Mouse (Mus musculus): ENCODE data around the gene Gm9046. TPM values are rescaled to one million over a fixed set of nuclear protein-coding genes. Genes with fewer than 3 reads are reported as not detected.
"Not testable (repeated sequence)": the region's sequence is repeated elsewhere in the genome, so short reads cannot be mapped to it uniquely, and the experiment has no call there.

Gene Gm9046
- total and polyA plus RNA-seq, 3 experiments = 0.05 TPM; not detected in 2

GRCm38 (mm10) chr10:118319024-118319423 is 24.0 kb downstream of the Gm9046 start:
- Histone ChIP-seq H3K4me3 (ENCODE audit: low read depth, low read length) (no peak overlapping the region), H3K4me1 (ENCODE audit: insufficient read depth, low read depth, low read length) (no peaks in the 10 kb centered on the region), H3K36me3 (replicated peaks) (no peaks in the 10 kb centered on the region), H3K27me3 (ENCODE audit: insufficient read depth, low read length) (no peaks in the 10 kb centered on the region), H3K9me3 (replicated peaks) (peaks cover 34% of the 10 kb centered on the region)
- no peak for DNase-seq (ENCODE audit: low spot score)
- ATAC-seq (ENCODE audit: extremely low read depth, insufficient number of reproducible peaks, low FRiP score, poor library complexity, severe bottlenecking) = no peak
- TF ChIP-seq GATA2 (IDR thresholded peaks at IDR 0.05; ENCODE audit: borderline replicate concordance, low read depth, low read length) (no peak), GATA1 (IDR thresholded peaks at IDR 0.05; ENCODE audit: borderline replicate concordance, low read length) (no peak), CTCF (IDR thresholded peaks at IDR 0.05; ENCODE audit: low read depth, low read length) (no peak), TAL1 (conservative IDR thresholded peaks at IDR 0.05; ENCODE audit: low read depth, low read length) (no peak), POLR2AphosphoS5 (IDR thresholded peaks at IDR 0.05; ENCODE audit: insufficient replicate concordance, low read depth, low read length) (no peak)

GRCm38 (mm10) chr10:118302133-118302532 is 40.9 kb downstream of the Gm9046 start:
- not testable (repeated sequence) for H3K27me3 ChIP-seq (ENCODE audit: insufficient read depth, low read length); ATAC-seq (ENCODE audit: extremely low read depth, insufficient number of reproducible peaks, low FRiP score, poor library complexity, severe bottlenecking); H3K4me1 ChIP-seq (ENCODE audit: insufficient read depth, low read depth, low read length); DNase-seq (ENCODE audit: low spot score); H3K4me3 ChIP-seq (ENCODE audit: low read depth, low read length); H3K36me3 ChIP-seq (replicated peaks)
- peaks cover 13% of the 10 kb centered on the region for H3K9me3 ChIP-seq (replicated peaks)

GRCm38 (mm10) chr10:118294938-118295337 is 48.1 kb downstream of the Gm9046 start, which contains the start of gene Iltifb:
TSS of gene Iltifb (minus strand) at chr10:118295038.
- DNase-seq (ENCODE audit: low spot score) (no peak), ATAC-seq (ENCODE audit: extremely low read depth, insufficient number of reproducible peaks, low FRiP score, poor library complexity, severe bottlenecking) (no peak)
- 0 out of 2 replicates have a peak, but pooled peaks cover 4% of the 10 kb centered on the region for H3K9me3 ChIP-seq (replicated peaks)
- no peak for TF ChIP-seq GATA1 (IDR thresholded peaks at IDR 0.05; ENCODE audit: borderline replicate concordance, low read length)
- TF ChIP-seq TAL1 (conservative IDR thresholded peaks at IDR 0.05; ENCODE audit: low read depth, low read length) = no peak
- no peak for TF ChIP-seq GATA2 (IDR thresholded peaks at IDR 0.05; ENCODE audit: borderline replicate concordance, low read depth, low read length)
- no peak for TF ChIP-seq CTCF (IDR thresholded peaks at IDR 0.05; ENCODE audit: low read depth, low read length)
- TF ChIP-seq POLR2AphosphoS5 (IDR thresholded peaks at IDR 0.05; ENCODE audit: insufficient replicate concordance, low read depth, low read length) = no peak
- H3K4me1 ChIP-seq (ENCODE audit: insufficient read depth, low read depth, low read length) = no peaks in the 10 kb centered on the region
- H3K36me3 ChIP-seq (replicated peaks) = no peaks in the 10 kb centered on the region
- H3K27me3 ChIP-seq (ENCODE audit: insufficient read depth, low read length) = no peaks in the 10 kb centered on the region
- no peak within 1 kb of the TSS for H3K4me3 ChIP-seq (ENCODE audit: low read depth, low read length)

Other genes with a start within 250 kb of the Gm9046 start
- 17.4 and 19.6 TPM in 2 replicates for gene Mdm1, start 201.4 kb downstream of the Gm9046 start, total RNA-seq (2014; fragmentation: Nextera tagmentation)
- gene Mdm1, start 201.4 kb downstream of the Gm9046 start, total RNA-seq (2017) = 30.2 and 30.6 TPM in 2 replicates
- gene Mdm1, start 201.4 kb downstream of the Gm9046 start, polyA plus RNA-seq (2012) = 14.9 and 17.1 TPM in 2 replicates
- gene Il22, start 138.3 kb downstream of the Gm9046 start, total RNA-seq (2014; fragmentation: Nextera tagmentation) = not detected in 2 replicates
- gene Il22, start 138.3 kb downstream of the Gm9046 start, total RNA-seq (2017) = not detected in 2 replicates
- gene Il22, start 138.3 kb downstream of the Gm9046 start, polyA plus RNA-seq (2012) = not detected in 2 replicates
- not detected in 2 replicates for gene Gm32717, start 102.5 kb downstream of the Gm9046 start, total RNA-seq (2014; fragmentation: Nextera tagmentation)
- 0.17 TPM in 1 of 2 replicates, not detected in the other for gene Gm32717, start 102.5 kb downstream of the Gm9046 start, total RNA-seq (2017)
- not detected in 2 replicates for gene Gm32717, start 102.5 kb downstream of the Gm9046 start, polyA plus RNA-seq (2012)
- not detected in 2 replicates for gene Gm32802, start 84.6 kb downstream of the Gm9046 start, total RNA-seq (2014; fragmentation: Nextera tagmentation)
- gene Gm32802, start 84.6 kb downstream of the Gm9046 start, total RNA-seq (2017) = 0.17 TPM in 1 of 2 replicates, not detected in the other
- not detected in 2 replicates for gene Gm32802, start 84.6 kb downstream of the Gm9046 start, polyA plus RNA-seq (2012)
- not detected in 2 replicates for gene Iltifb, start 48.2 kb downstream of the Gm9046 start, total RNA-seq (2014; fragmentation: Nextera tagmentation)
- gene Iltifb, start 48.2 kb downstream of the Gm9046 start, total RNA-seq (2017) = not detected in 2 replicates
- gene Iltifb, start 48.2 kb downstream of the Gm9046 start, polyA plus RNA-seq (2012) = not detected in 2 replicates
- not detected in 2 replicates for gene Gm9040, start 16.3 kb downstream of the Gm9046 start, total RNA-seq (2014; fragmentation: Nextera tagmentation)
- gene Gm9040, start 16.3 kb downstream of the Gm9046 start, total RNA-seq (2017) = 0.05 and 0.12 TPM in 2 replicates
- gene Gm9040, start 16.3 kb downstream of the Gm9046 start, polyA plus RNA-seq (2012) = not detected in 2 replicates
- not detected in 2 replicates for gene Gm9044, start 10.8 kb downstream of the Gm9046 start, total RNA-seq (2014; fragmentation: Nextera tagmentation)
- 0.05 and 0.12 TPM in 2 replicates for gene Gm9044, start 10.8 kb downstream of the Gm9046 start, total RNA-seq (2017)
- not detected in 2 replicates for gene Gm9044, start 10.8 kb downstream of the Gm9046 start, polyA plus RNA-seq (2012)
- gene Gm9045, start 5.4 kb downstream of the Gm9046 start, total RNA-seq (2014; fragmentation: Nextera tagmentation) = not detected in 2 replicates
- 0.22 TPM in 1 of 2 replicates, not detected in the other for gene Gm9045, start 5.4 kb downstream of the Gm9046 start, total RNA-seq (2017)
- 0.03 TPM in 1 of 2 replicates, not detected in the other for gene Gm9045, start 5.4 kb downstream of the Gm9046 start, polyA plus RNA-seq (2012)
- not detected in 2 replicates for gene Gm9048, start 5.4 kb upstream of the Gm9046 start, total RNA-seq (2014; fragmentation: Nextera tagmentation)
- gene Gm9048, start 5.4 kb upstream of the Gm9046 start, total RNA-seq (2017) = not detected in 2 replicates
- not detected in 2 replicates for gene Gm9048, start 5.4 kb upstream of the Gm9046 start, polyA plus RNA-seq (2012)
- not detected in 2 replicates for gene Gm9049, start 10.8 kb upstream of the Gm9046 start, total RNA-seq (2014; fragmentation: Nextera tagmentation)
- gene Gm9049, start 10.8 kb upstream of the Gm9046 start, total RNA-seq (2017) = 0.22 TPM in 1 of 2 replicates, not detected in the other
- gene Gm9049, start 10.8 kb upstream of the Gm9046 start, polyA plus RNA-seq (2012) = 0.03 TPM in 1 of 2 replicates, not detected in the other
- not detected in 2 replicates for gene Ifng, start 97.8 kb upstream of the Gm9046 start, total RNA-seq (2014; fragmentation: Nextera tagmentation)
- gene Ifng, start 97.8 kb upstream of the Gm9046 start, total RNA-seq (2017) = not detected in 2 replicates
- not detected in 2 replicates for gene Ifng, start 97.8 kb upstream of the Gm9046 start, polyA plus RNA-seq (2012)

Measured in G1E (cell line).